Mouse (Mus musculus) liver, embryonic 13.5 days (tissue): Measurements from ENCODE around the gene Fat3. TPM values are rescaled to one million over a fixed set of nuclear protein-coding genes. Genes with fewer than 3 reads are reported as not detected.

Experiments
- ATAC-seq: fragments of 200-750 bp; cut with Nextera tagmentation; 2 replicates; pipeline ENCODE4 v1.8.0; 2017; ENCODE audit warnings: low read depth, mild to moderate bottlenecking, moderate number of reproducible peaks, moderate library complexity
- DNase-seq: peaks from one replicate; pipeline ENCODE4 v3.0.0; 2022
- H3K27ac ChIP-seq: fragments of 300-500 bp; sonication (generic); 2 replicates; pipeline ENCODE4 v1.5.1; 2015; ENCODE audit warnings: moderate library complexity, mild to moderate bottlenecking, inconsistent platforms
- H3K27me3 ChIP-seq: fragments of 300-500 bp; sonication (generic); 2 replicates; pipeline ENCODE4 v1.6.1; 2015; ENCODE audit warnings: mild to moderate bottlenecking, inconsistent platforms
- H3K36me3 ChIP-seq: fragments of 300-500 bp; sonication (generic); 2 replicates; pipeline ENCODE4 v1.6.1; 2015; ENCODE audit warnings: mild to moderate bottlenecking, inconsistent platforms
- H3K4me1 ChIP-seq: fragments of 300-500 bp; sonication (generic); replicated peaks from 2 replicates; pipeline ENCODE4 v1.6.1; 2015; ENCODE audit warnings: inconsistent platforms
- H3K4me2 ChIP-seq: fragments of 300-500 bp; sonication (generic); 2 replicates; pipeline ENCODE4 v1.6.1; 2015; ENCODE audit warnings: inconsistent platforms, mild to moderate bottlenecking, moderate library complexity
- H3K4me3 ChIP-seq: fragments of 300-500 bp; sonication (generic); replicated peaks from 2 replicates; pipeline ENCODE4 v1.5.1; 2015; ENCODE audit warnings: mild to moderate bottlenecking, inconsistent platforms
- H3K9ac ChIP-seq: fragments of 300-500 bp; sonication (generic); 2 replicates; pipeline ENCODE4 v1.6.1; 2015; ENCODE audit warnings: mild to moderate bottlenecking, inconsistent platforms
- H3K9me3 ChIP-seq: fragments of 300-500 bp; sonication (generic); replicated peaks from 2 replicates; pipeline ENCODE4 v1.6.1; 2016; ENCODE audit warnings: inconsistent platforms
- WGBS: fragments of 180-500 bp; shearing (Covaris S2); methylation state at CpG from one replicate; pipeline ENCODE4 v1.1.7; 2015; ENCODE audit not compliant: insufficient replicate concordance; 5-methylcytosine and 5-hydroxymethylcytosine counted together
- polyA plus RNA-seq: library from polyadenylated mRNA; unstranded; fragments of >200 nt; fragmentation: Nextera tagmentation; extraction: Ambion mirVana; gene quantifications from 2 replicates; pipeline ENCODE4 v1.2.1, GENCODE M21; 2015

The Fat3 gene
- polyA plus RNA-seq, 1 experiment from 2014 or later: 0.07 TPM

GRCm38 (mm10) chr9:16496331-16496730 is 4.8 kb downstream of the Fat3 start:
- H3K27me3 ChIP-seq: peaks cover 36% of the 10 kb centered on the region
- WGBS: 50% methylated on average over 3 of the region's 3 CpGs
- no peak overlapping the region for H3K4me3 ChIP-seq
- no peak overlapping the region for H3K27ac ChIP-seq
- ATAC-seq (no peak), DNase-seq (no peak)
- no peak overlapping the region for H3K9ac ChIP-seq
- H3K9me3 ChIP-seq: no peaks in the 10 kb centered on the region
- H3K36me3 ChIP-seq: no peaks in the 10 kb centered on the region
- H3K4me1 ChIP-seq: no peaks in the 10 kb centered on the region
- no peak overlapping the region for H3K4me2 ChIP-seq

- 50% methylated on average over 3 of the region's 3 CpGs for WGBS
- no peak for ATAC-seq
- H3K9ac ChIP-seq: no peak overlapping the region
Measured at GRCm38 (mm10) chr9:16489661-16490060, 11.4 kb downstream of the Fat3 start.

GRCm38 (mm10) chr9:16487565-16487964 is 13.5 kb downstream of the Fat3 start:
- Histone ChIP-seq H3K4me3 (no peak overlapping the region), H3K27ac (no peak overlapping the region), H3K4me1 (no peaks in the 10 kb centered on the region), H3K27me3 (no peaks in the 10 kb centered on the region), H3K9ac (no peak overlapping the region), H3K9me3 (no peaks in the 10 kb centered on the region), H3K4me2 (no peak overlapping the region), H3K36me3 (no peaks in the 10 kb centered on the region)
- DNase-seq (no peak), ATAC-seq (no peak)

More at GRCm38 (mm10) chr9:16489661-16490060, 11.4 kb downstream of the Fat3 start:
- Histone ChIP-seq H3K4me2 (no peak overlapping the region), H3K4me3 (no peak overlapping the region), H3K27ac (no peak overlapping the region), H3K9me3 (no peaks in the 10 kb centered on the region), H3K27me3 (no peaks in the 10 kb centered on the region), H3K4me1 (no peaks in the 10 kb centered on the region), H3K36me3 (no peaks in the 10 kb centered on the region)
- no peak for DNase-seq

- WGBS: 51% methylated on average over 1 of the region's 1 CpGs
- no peak for ATAC-seq
Measured at GRCm38 (mm10) chr9:16486229-16486628, 14.9 kb downstream of the Fat3 start.

GRCm38 (mm10) chr9:16485173-16485572 is 15.9 kb downstream of the Fat3 start:
- no peak overlapping the region for H3K4me2 ChIP-seq
- no peaks in the 10 kb centered on the region for H3K9me3 ChIP-seq
- WGBS: 33% methylated on average over 4 of the region's 4 CpGs
- no peaks in the 10 kb centered on the region for H3K4me1 ChIP-seq
- H3K9ac ChIP-seq: no peak overlapping the region
- DNase-seq (no peak), ATAC-seq (no peak)
- no peak overlapping the region for H3K27ac ChIP-seq
- no peaks in the 10 kb centered on the region for H3K27me3 ChIP-seq
- H3K4me3 ChIP-seq: no peak overlapping the region
- H3K36me3 ChIP-seq: no peaks in the 10 kb centered on the region

More at GRCm38 (mm10) chr9:16486229-16486628, 14.9 kb downstream of the Fat3 start:
- no peaks in the 10 kb centered on the region for H3K27me3 ChIP-seq
- no peak overlapping the region for H3K4me2 ChIP-seq
- no peaks in the 10 kb centered on the region for H3K9me3 ChIP-seq
- no peak overlapping the region for H3K4me3 ChIP-seq
- DNase-seq: no peak
- no peaks in the 10 kb centered on the region for H3K36me3 ChIP-seq
- H3K4me1 ChIP-seq: no peaks in the 10 kb centered on the region
- no peak overlapping the region for H3K9ac ChIP-seq
- H3K27ac ChIP-seq: no peak overlapping the region

- 53% methylated on average over 2 of the region's 2 CpGs for WGBS
- Histone ChIP-seq H3K27ac (no peak overlapping the region), H3K9me3 (no peaks in the 10 kb centered on the region), H3K4me2 (no peak overlapping the region), H3K9ac (no peak overlapping the region), H3K36me3 (no peaks in the 10 kb centered on the region), H3K4me1 (no peaks in the 10 kb centered on the region), H3K4me3 (no peak overlapping the region), H3K27me3 (no peaks in the 10 kb centered on the region)
- DNase-seq: no peak
- no peak for ATAC-seq
Measured at GRCm38 (mm10) chr9:16484765-16485164, 16.3 kb downstream of the Fat3 start.

- no peak for ATAC-seq
- Histone ChIP-seq H3K4me2 (no peak overlapping the region), H3K36me3 (no peaks in the 10 kb centered on the region), H3K4me1 (no peaks in the 10 kb centered on the region), H3K27me3 (no peaks in the 10 kb centered on the region), H3K27ac (no peak overlapping the region), H3K9ac (no peak overlapping the region), H3K4me3 (no peak overlapping the region), H3K9me3 (no peaks in the 10 kb centered on the region)
- 74% methylated on average over 3 of the region's 3 CpGs for WGBS
- DNase-seq: no peak
Measured at GRCm38 (mm10) chr9:16461491-16461890, 39.6 kb downstream of the Fat3 start.

GRCm38 (mm10) chr9:16460591-16460990 is 40.5 kb downstream of the Fat3 start:
- no peak for DNase-seq
- Histone ChIP-seq H3K27ac (no peak overlapping the region), H3K9ac (no peak overlapping the region), H3K27me3 (no peaks in the 10 kb centered on the region), H3K36me3 (no peaks in the 10 kb centered on the region), H3K9me3 (no peaks in the 10 kb centered on the region), H3K4me2 (no peak overlapping the region), H3K4me1 (no peaks in the 10 kb centered on the region), H3K4me3 (no peak overlapping the region)
- no peak for ATAC-seq
- 69% methylated on average over 2 of the region's 2 CpGs for WGBS

- Histone ChIP-seq H3K9me3 (no peaks in the 10 kb centered on the region), H3K27ac (no peak overlapping the region), H3K9ac (no peak overlapping the region), H3K4me1 (no peaks in the 10 kb centered on the region), H3K4me2 (no peak overlapping the region), H3K36me3 (no peaks in the 10 kb centered on the region), H3K27me3 (no peaks in the 10 kb centered on the region), H3K4me3 (no peak overlapping the region)
- 80% methylated on average over 4 of the region's 4 CpGs for WGBS
- ATAC-seq (no peak), DNase-seq (no peak)
Measured at GRCm38 (mm10) chr9:16441930-16442329, 59.2 kb downstream of the Fat3 start.

- Histone ChIP-seq H3K4me2 (no peak overlapping the region), H3K9me3 (no peaks in the 10 kb centered on the region), H3K36me3 (no peaks in the 10 kb centered on the region), H3K4me1 (no peaks in the 10 kb centered on the region), H3K9ac (no peak overlapping the region), H3K27ac (no peak overlapping the region), H3K27me3 (no peaks in the 10 kb centered on the region), H3K4me3 (no peak overlapping the region)
- DNase-seq (no peak), ATAC-seq (no peak)
- 53% methylated on average over 6 of the region's 6 CpGs for WGBS
Measured at GRCm38 (mm10) chr9:16440638-16441037, 60.4 kb downstream of the Fat3 start.

- Histone ChIP-seq H3K4me1 (no peaks in the 10 kb centered on the region), H3K4me2 (no peak overlapping the region), H3K27ac (no peak overlapping the region), H3K9me3 (no peaks in the 10 kb centered on the region), H3K9ac (no peak overlapping the region), H3K27me3 (no peaks in the 10 kb centered on the region), H3K36me3 (no peaks in the 10 kb centered on the region), H3K4me3 (no peak overlapping the region)
- DNase-seq (no peak), ATAC-seq (no peak)
- WGBS: 66% methylated on average over 3 of the region's 3 CpGs
Measured at GRCm38 (mm10) chr9:16439941-16440340, 61.1 kb downstream of the Fat3 start.

- no peaks in the 10 kb centered on the region for H3K36me3 ChIP-seq
- ATAC-seq (no peak), DNase-seq (no peak)
- H3K9me3 ChIP-seq: no peaks in the 10 kb centered on the region
- no peak overlapping the region for H3K27ac ChIP-seq
- no peak overlapping the region for H3K4me3 ChIP-seq
- H3K4me2 ChIP-seq: no peak overlapping the region
- 38% methylated on average over 5 of the region's 5 CpGs for WGBS
- H3K4me1 ChIP-seq: no peaks in the 10 kb centered on the region
- H3K9ac ChIP-seq: no peak overlapping the region
- no peaks in the 10 kb centered on the region for H3K27me3 ChIP-seq
Measured at GRCm38 (mm10) chr9:16437805-16438204, 63.3 kb downstream of the Fat3 start.
